Mouse (Mus musculus): ENCODE data around the gene Ptp4a2. TPM values are rescaled to one million over a fixed set of nuclear protein-coding genes. Genes with fewer than 3 reads are reported as not detected.

Gene Ptp4a2
- total and polyA plus RNA-seq, 3 experiments: 118 to 619 (median 119) TPM

DNA sequence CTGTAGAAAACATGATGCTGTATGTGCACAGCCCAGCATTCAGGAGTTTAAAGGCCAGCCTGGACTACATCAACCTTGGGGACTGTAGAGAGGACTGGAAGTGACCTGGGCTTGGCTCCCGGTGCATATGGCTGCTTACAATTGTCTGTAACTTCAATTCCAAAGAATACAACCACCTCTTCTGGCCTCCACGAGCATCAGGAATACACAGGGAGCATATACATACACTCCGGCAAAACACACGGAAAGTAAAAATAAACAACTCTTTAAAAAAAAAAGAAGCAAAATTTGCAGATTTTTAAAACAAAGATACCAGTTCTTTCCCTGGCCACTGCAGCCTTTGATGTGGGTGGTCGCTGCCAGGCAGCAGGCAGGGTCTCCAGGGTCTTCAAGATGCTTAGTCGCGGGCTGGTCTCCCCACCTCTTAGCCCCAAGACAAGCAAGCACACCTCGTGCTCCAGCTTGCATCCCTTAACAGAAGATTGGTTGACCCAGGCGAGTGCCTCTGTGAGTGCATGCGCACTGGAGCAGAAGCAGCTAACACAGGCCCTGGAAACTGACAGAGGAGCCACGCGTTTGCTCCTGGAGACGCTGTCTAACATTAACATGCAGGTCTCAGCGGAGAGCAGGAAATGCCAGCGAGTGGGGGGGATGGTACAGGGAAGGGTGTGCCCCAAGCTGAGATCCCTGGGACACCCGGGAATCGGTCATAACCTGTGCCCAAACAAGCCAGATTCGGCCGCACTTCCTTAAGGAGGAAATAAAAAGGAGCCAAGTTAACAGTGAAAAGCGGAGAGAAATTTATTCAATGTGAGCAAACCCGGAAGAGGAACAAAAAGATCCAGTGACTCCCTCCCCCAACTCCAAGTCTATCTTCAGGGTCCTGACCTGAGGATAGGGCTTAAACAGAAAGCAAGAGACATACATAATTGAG lies 66.1 kb downstream of the Ptp4a2 start (continued):
- TF ChIP-seq UBTF (IDR thresholded peaks at IDR 0.05; ENCODE audit: borderline replicate concordance, insufficient read depth, low read depth, low read length): 0 out of 2 replicates have a peak, but pooled peaks have one; percentile 62
- no peak for TF ChIP-seq MEF2A (IDR thresholded peaks at IDR 0.05; ENCODE audit: extremely low read depth, insufficient replicate concordance, low read depth, low read length, poor library complexity, severe bottlenecking)
- TF ChIP-seq JUND (IDR thresholded peaks at IDR 0.05; ENCODE audit: low read depth, low read length): 0 out of 2 replicates have a peak, but pooled peaks have one; percentile 21
- TF ChIP-seq TCF12 (IDR thresholded peaks at IDR 0.05; ENCODE audit: low read depth, low read length): peak; percentile 56

DNA sequence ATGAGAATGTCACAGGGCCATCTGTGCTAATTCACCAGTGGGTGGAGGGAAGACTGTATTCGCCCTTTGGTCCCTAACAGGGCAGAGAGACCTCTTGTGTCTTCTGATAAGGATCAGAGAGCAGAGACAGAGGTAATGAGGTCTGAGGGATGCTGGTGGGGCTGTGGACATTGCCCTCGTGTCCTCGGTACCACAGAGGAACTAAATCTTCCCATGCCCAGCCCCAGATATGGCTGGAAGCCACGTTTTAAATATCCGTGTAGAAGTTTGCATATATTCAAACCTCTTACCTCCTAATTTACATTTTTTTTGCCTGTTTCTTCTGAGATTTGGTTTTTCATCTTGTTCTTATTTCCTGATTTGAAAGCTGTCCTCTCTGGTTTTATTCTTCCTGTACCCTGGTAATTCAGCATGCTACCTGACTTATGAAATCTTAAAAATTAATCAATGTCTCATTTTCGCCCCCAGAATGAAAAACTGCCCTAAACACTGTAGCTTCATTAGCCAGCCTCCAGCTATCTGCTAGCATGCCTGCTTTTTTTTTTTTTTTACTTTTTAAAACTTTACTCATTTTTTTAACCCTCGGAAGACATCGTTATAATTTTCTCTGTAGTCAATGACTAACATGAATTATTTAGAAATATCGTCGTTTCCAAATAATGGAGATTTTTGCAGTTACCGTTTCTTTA lies 67.1 kb downstream of the Ptp4a2 start:
- peak overlapping the region; percentile 67 to 75 for H3K4me3 ChIP-seq (ENCODE audit: control insufficient read depth in 1 of 2, insufficient read depth in 1 of 2, low read depth in 2 of 2, low read length in 2 of 2)
- peaks cover 3 to 15% of the 10 kb centered on the region in 2 experiments for H3K4me1 ChIP-seq (ENCODE audit: control insufficient read depth in 1 of 2, insufficient read depth in 2 of 2, low read length in 2 of 2)
- DNase-seq (ENCODE audit: low read depth, low spot score): peak; percentile 54
- no peaks in the 10 kb centered on the region for H3K9me3 ChIP-seq (replicated peaks; ENCODE audit: insufficient read depth, low read length)
- H3K27ac ChIP-seq (ENCODE audit: control insufficient read depth, low read depth, low read length): peak overlapping the region; percentile 97
- no peaks in the 10 kb centered on the region for H3K27me3 ChIP-seq (ENCODE audit: control insufficient read depth in 1 of 2, insufficient read depth in 2 of 2, low read length in 2 of 2)
- H3K36me3 ChIP-seq (ENCODE audit: control insufficient read depth in 1 of 2, insufficient read depth in 2 of 2, low read length in 2 of 2): peaks cover 0 to 6% of the 10 kb centered on the region in 2 experiments; a peak in 2 of 4 replicates
- H3K79me2 ChIP-seq (ENCODE audit: control insufficient read depth, insufficient read depth, low read length, poor library complexity): peaks cover 2% of the 10 kb centered on the region; the same call in 1 of the 2 replicates
- peak overlapping the region; percentile 79 for H3K9ac ChIP-seq (ENCODE audit: control insufficient read depth, low read depth, low read length, poor library complexity, severe bottlenecking)
- TF ChIP-seq POLR2A (IDR thresholded peaks at IDR 0.05; ENCODE audit: control insufficient read depth in 1 of 2, insufficient read depth in 1 of 2, low read depth in 1 of 2, low read length in 2 of 2, poor library complexity in 1 of 2) (no peak), JUND (IDR thresholded peaks at IDR 0.05; ENCODE audit: low read depth, low read length) (no peak), ETS1 (IDR thresholded peaks at IDR 0.05; ENCODE audit: low read depth, low read length) (no peak), UBTF (IDR thresholded peaks at IDR 0.05; ENCODE audit: borderline replicate concordance, insufficient read depth, low read depth, low read length) (no peak), NRF1 (IDR thresholded peaks at IDR 0.05; ENCODE audit: insufficient read depth, low read depth, low read length, poor library complexity, severe bottlenecking) (no peak), HCFC1 (IDR thresholded peaks at IDR 0.05; ENCODE audit: low read depth, low read length) (no peak), TBP (IDR thresholded peaks at IDR 0.05; ENCODE audit: low read depth, low read length) (no peak), NELFE (IDR thresholded peaks at IDR 0.05; ENCODE audit: low read depth, low read length) (no peak), ELF1 (IDR thresholded peaks at IDR 0.05; ENCODE audit: low read depth, low read length) (no peak), ZMIZ1 (IDR thresholded peaks at IDR 0.05; ENCODE audit: low read depth, low read length) (no peak), EP300 (IDR thresholded peaks at IDR 0.05; ENCODE audit: low read depth in 1 of 2, low read length in 2 of 2) (no peak), MXI1 (IDR thresholded peaks at IDR 0.05; ENCODE audit: low read depth, low read length) (no peak), CHD1 (IDR thresholded peaks at IDR 0.05; ENCODE audit: low read depth, low read length) (0 out of 2 replicates have a peak, but pooled peaks have one; percentile 40), CTCF (IDR thresholded peaks at IDR 0.05 in 2 of 3, conservative IDR thresholded peaks at IDR 0.05 in 1 of 3; ENCODE audit: control insufficient read depth in 1 of 3, insufficient read depth in 1 of 3, low read depth in 2 of 3, low read length in 3 of 3, poor library complexity in 1 of 3, severe bottlenecking in 1 of 3) (no peak), MEF2A (IDR thresholded peaks at IDR 0.05; ENCODE audit: extremely low read depth, insufficient replicate concordance, low read depth, low read length, poor library complexity, severe bottlenecking) (no peak), SMC3 (IDR thresholded peaks at IDR 0.05; ENCODE audit: low read depth, low read length) (no peak), POLR2AphosphoS5 (IDR thresholded peaks at IDR 0.05; ENCODE audit: borderline replicate concordance, low read depth, low read length) (no peak), RAD21 (IDR thresholded peaks at IDR 0.05; ENCODE audit: low read depth, low read length) (no peak), MAZ (IDR thresholded peaks at IDR 0.05; ENCODE audit: low read depth, low read length) (no peak), MAX (IDR thresholded peaks at IDR 0.05; ENCODE audit: low read length) (0 out of 2 replicates have a peak, but pooled peaks have one; percentile 17), TCF12 (IDR thresholded peaks at IDR 0.05; ENCODE audit: low read depth, low read length) (no peak), SIN3A (IDR thresholded peaks at IDR 0.05; ENCODE audit: low read length) (0 out of 2 replicates have a peak, but pooled peaks have one; percentile 24), ZKSCAN1 (IDR thresholded peaks at IDR 0.05; ENCODE audit: low read depth, low read length) (no peak), ZNF384 (IDR thresholded peaks at IDR 0.05; ENCODE audit: low read depth, low read length) (peak; percentile 66), USF1 (IDR thresholded peaks at IDR 0.05; ENCODE audit: low read depth, low read length) (no peak), GABPA (IDR thresholded peaks at IDR 0.05; ENCODE audit: low read depth, low read length) (no peak), USF2 (IDR thresholded peaks at IDR 0.05; ENCODE audit: borderline replicate concordance in 1 of 2, insufficient read depth in 1 of 2, low read depth in 1 of 2, low read length in 2 of 2) (no peak), TAL1 (IDR thresholded peaks at IDR 0.05; ENCODE audit: low read length) (no peak), MAFK (IDR thresholded peaks at IDR 0.05; ENCODE audit: borderline replicate concordance, low read depth, low read length) (no peak)
